Mouse (Mus musculus) embryo, embryonic 11.5 days (tissue): ENCODE data around the gene Adam6b.
"Not testable (repeated sequence)": the region's sequence is repeated elsewhere in the genome, so short reads cannot be mapped to it uniquely, and the experiment has no call there.

Source experiments
- DNase-seq: peaks from one replicate; pipeline ENCODE4 v3.0.0-alpha.2; 2012; ENCODE audit warnings: low read depth, low spot score

Gene Adam6b

GRCm38 (mm10) chr12:113489211-113489610, at the start of gene Adam6b:
Gene Adam6b (plus strand): TSS chr12:113489511.
- not testable (repeated sequence) for DNase-seq

DNA sequence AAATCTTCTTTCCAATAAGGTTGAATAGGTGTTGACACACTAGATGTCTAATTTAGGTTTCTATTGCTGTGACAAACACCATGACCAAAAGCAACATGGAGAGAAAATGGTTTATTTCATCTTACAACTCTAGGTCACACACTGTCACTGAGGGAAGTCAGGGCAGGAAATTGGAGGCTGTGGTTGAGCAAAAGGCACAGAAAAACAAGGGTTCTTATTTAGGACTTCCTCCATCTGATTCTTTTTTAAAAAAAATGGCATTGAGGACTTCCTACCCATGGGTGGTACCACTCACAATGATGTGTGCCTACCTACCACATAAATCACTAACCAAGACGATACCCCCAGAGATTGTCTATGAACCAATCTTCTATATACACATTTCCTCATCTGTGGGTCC, 43.2 kb upstream of the Adam6b start:
- DNase-seq = no peak

- DNase-seq = no peak
Observed at GRCm38 (mm10) chr12:113476164-113476563, 13.1 kb upstream of the Adam6b start.

GRCm38 (mm10) chr12:113482147-113482546, 7.2 kb upstream of the Adam6b start:
- DNase-seq = no peak

- DNase-seq = no peak
Observed at GRCm38 (mm10) chr12:113482661-113483389, 6.5 kb upstream of the Adam6b start.

DNA sequence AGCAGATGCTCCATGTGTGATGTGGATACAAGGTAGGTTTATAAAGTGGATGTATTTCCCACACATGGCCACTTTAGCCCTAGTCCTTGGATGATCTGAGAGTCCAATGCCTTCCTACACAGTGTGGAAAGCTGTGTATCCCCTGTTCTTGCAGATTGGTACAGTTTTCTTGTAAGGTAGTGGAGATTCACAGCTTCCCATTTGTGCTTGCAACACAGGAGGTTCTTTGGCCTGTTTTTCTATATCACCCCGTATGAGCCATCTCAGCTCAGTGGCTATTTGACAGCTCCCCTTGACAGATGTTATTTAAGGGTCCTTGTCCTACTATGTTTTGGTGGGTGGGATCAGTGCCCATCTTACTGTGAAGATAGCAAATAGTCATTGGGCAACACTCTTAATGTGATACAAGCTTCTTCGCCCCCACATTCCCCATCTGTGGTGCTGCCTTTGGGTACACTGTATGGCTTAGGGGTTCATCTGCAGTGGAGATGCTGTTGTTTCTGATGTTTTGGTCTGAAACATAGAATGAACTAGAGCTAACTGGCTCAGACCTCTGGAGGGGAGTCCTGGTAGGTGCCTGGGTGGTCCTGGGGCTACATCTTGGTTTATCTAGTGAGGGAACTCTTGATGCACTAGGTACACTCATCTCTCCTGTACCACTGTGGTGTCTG, 5.7 kb upstream of the Adam6b start:
- DNase-seq = no peak

GRCm38 (mm10) chr12:113484971-113485485, 4.3 kb upstream of the Adam6b start:
- no peak for DNase-seq

GRCm38 (mm10) chr12:113487693-113488092, 1.6 kb upstream of the Adam6b start:
- peak; percentile 42 for DNase-seq

DNA sequence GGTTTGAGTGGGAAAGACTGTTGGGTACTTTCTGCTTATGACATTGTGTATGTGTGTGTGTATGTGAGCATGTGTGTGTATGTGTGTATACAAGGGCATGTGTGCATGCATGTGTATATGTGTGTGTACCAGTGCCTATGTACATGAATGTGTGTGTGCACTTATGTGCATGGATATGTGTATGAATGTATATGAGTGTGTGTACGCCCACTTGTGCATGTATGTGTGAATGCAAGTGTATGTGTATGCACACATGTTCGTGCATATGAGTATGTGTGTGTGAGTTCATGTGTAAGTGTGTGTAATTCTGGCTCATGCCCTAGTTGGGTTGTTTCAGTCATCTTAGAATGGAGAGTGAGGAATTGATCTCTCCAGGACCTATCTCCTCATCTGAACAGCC, 36.6 kb downstream of the Adam6b start:
- no peak for DNase-seq
